8 mouse cellular contexts compared by ENCODE assay signal in the genomic region with DNA sequence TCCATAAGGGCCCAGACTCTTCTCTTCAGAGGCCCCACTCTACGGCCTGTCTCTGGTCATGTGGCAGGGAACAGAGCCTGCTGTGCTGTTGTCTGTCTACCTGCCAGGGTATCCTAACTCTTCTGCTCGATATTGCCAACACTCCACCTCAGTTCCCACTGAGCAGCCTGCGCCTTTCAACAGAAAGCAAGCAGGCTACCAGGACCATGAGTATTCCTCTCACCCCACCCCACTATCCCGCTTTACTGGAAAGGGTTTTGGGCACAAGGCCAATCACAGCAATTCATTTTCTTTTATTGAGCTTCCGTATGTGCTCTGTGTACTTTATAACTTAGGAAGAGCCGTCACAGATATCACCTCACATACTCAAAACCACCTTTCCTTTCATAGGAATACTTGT.
DNase-seq lines count a peak whose midpoint lies in the region; ATAC-seq and TF ChIP-seq lines count a peak whose summit lies in the region.

No protein-coding gene starts in this region.

- TF ChIP-seq EP300 in liver, postnatal 0 days (IDR thresholded peaks at IDR 0.05; ENCODE audit: low read depth), result no peak

- intact Hi-C loops in gastrocnemius, adult 2 months (cut with DNase I), result no loop called here

- peaks cover 13% of the 10 kb centered on the region; the same call in 1 of the 2 replicates for H3K4me1 ChIP-seq in liver, postnatal 0 days (ENCODE audit: insufficient read depth)
- peaks cover 7% of the 10 kb centered on the region; the same call in 1 of the 2 replicates for H3K4me1 ChIP-seq in liver, embryonic 12.5 days

- TF ChIP-seq CTCF in gastrocnemius, adult 2 months (IDR thresholded peaks at IDR 0.05), result no peak
- no peak for TF ChIP-seq CTCF in liver, postnatal 0 days (IDR thresholded peaks at IDR 0.05; ENCODE audit: low read depth)

- H3K4me2 ChIP-seq in liver, postnatal 0 days (ENCODE audit: low read depth, low read length), result no peak overlapping the region
- H3K4me2 ChIP-seq in liver, embryonic 12.5 days, result no peak overlapping the region

- H3K36me3 ChIP-seq in liver, postnatal 0 days (replicated peaks; ENCODE audit: insufficient read depth, low read length), result 0 out of 2 replicates have a peak, but pooled peaks cover 11% of the 10 kb centered on the region
- peaks cover 31% of the 10 kb centered on the region; the same call in 1 of the 2 replicates for H3K36me3 ChIP-seq in liver, embryonic 12.5 days

- no peak overlapping the region for H3K9ac ChIP-seq in liver, postnatal 0 days (replicated peaks)
- no peak overlapping the region for H3K9ac ChIP-seq in liver, embryonic 12.5 days

- no peak for DNase-seq in gastrocnemius, adult 2 months
- no peak for DNase-seq in gastrocnemius, adult 18-20 months (ENCODE audit: low spot score)
- no peak for DNase-seq in liver, postnatal 0 days
- peak; percentile 31 to 51 for DNase-seq in cerebellum, postnatal 36 days
- DNase-seq in large intestine, adult 2 months (ENCODE audit: low read depth, low spot score), result peak; percentile 60
- no peak for DNase-seq in thymus, postnatal 0 days (ENCODE audit: low spot score)
- DNase-seq in layer of hippocampus, postnatal 14 days (ENCODE audit: low spot score in 2 of 2), result no peak

- no peaks in the 10 kb centered on the region for H3K27me3 ChIP-seq in liver, postnatal 0 days (ENCODE audit: insufficient read depth, low read length)
- H3K27me3 ChIP-seq in liver, embryonic 12.5 days (replicated peaks), result no peaks in the 10 kb centered on the region

- ATAC-seq in liver, postnatal 0 days, result no peak
- ATAC-seq in liver, embryonic 12.5 days, result no peak

- H3K4me3 ChIP-seq in gastrocnemius, adult 2 months, result no peak overlapping the region
- H3K4me3 ChIP-seq in liver, postnatal 0 days (ENCODE audit: low read depth, low read length), result no peak overlapping the region
- no peak overlapping the region for H3K4me3 ChIP-seq in liver, embryonic 12.5 days

- 76% methylated on average over 6 of the region's 6 CpGs for WGBS in liver, postnatal 0 days (ENCODE audit: insufficient replicate concordance)
- WGBS in liver, embryonic 12.5 days (ENCODE audit: insufficient replicate concordance), result 74% methylated on average over 6 of the region's 6 CpGs
- 22% methylated on average over 6 of the region's 6 CpGs for WGBS in large intestine, adult 2 months

- H3K9me3 ChIP-seq in liver, postnatal 0 days (ENCODE audit: low read length), result no peaks in the 10 kb centered on the region
- H3K9me3 ChIP-seq in liver, embryonic 12.5 days (replicated peaks), result no peaks in the 10 kb centered on the region

- peak overlapping the region; percentile 12; the same call in 1 of the 2 replicates for H3K27ac ChIP-seq in gastrocnemius, adult 2 months
- H3K27ac ChIP-seq in liver, postnatal 0 days (ENCODE audit: low read depth), result peak overlapping the region; percentile 55
- no peak overlapping the region for H3K27ac ChIP-seq in liver, embryonic 12.5 days

Comparison
In these comparisons a context has a peak if more than half of its experiments do, and no peak if none do; other contexts are left out.
1. DNase-seq: peak in cerebellum, postnatal 36 days (2 of 2) and large intestine, adult 2 months (single experiment); none in gastrocnemius, adult 2 months (single experiment), gastrocnemius, adult 18-20 months (single experiment), liver, postnatal 0 days (single experiment), thymus, postnatal 0 days (single experiment) and layer of hippocampus, postnatal 14 days (0 of 2).